Mouse (Mus musculus) granulocyte monocyte progenitor cell, adult 5-6 weeks (primary cell): ENCODE data around the gene AI597479. TPM values are rescaled to one million over a fixed set of nuclear protein-coding genes. Genes with fewer than 3 reads are reported as not detected.

Source experiments
- ATAC-seq: replicated peaks from 2 replicates; pipeline ENCODE4 v1.8.0; 2016; ENCODE audit warnings: mild to moderate bottlenecking, moderate TSS enrichment, inconsistent platforms; ENCODE audit not compliant: poor library complexity, severe bottlenecking
- total RNA-seq, 2 experiments: library from RNA; stranded (forward) in 1 of 2; stranded (reverse) in 1 of 2; fragments of 200-712, 200-1000 nt in 1 of 2; fragments of >200 nt in 1 of 2; fragmentation: Nextera tagmentation in 1 of 2; gene quantifications; 2 replicates each; pipeline ENCODE4 v1.2.3; 2014 to 2017

AI597479 gene
- 9.7 and 12.7 TPM in 2 replicates for total RNA-seq (2014; fragmentation: Nextera tagmentation)
- 19.9 and 20.8 TPM in 2 replicates for total RNA-seq (2017)

DNA sequence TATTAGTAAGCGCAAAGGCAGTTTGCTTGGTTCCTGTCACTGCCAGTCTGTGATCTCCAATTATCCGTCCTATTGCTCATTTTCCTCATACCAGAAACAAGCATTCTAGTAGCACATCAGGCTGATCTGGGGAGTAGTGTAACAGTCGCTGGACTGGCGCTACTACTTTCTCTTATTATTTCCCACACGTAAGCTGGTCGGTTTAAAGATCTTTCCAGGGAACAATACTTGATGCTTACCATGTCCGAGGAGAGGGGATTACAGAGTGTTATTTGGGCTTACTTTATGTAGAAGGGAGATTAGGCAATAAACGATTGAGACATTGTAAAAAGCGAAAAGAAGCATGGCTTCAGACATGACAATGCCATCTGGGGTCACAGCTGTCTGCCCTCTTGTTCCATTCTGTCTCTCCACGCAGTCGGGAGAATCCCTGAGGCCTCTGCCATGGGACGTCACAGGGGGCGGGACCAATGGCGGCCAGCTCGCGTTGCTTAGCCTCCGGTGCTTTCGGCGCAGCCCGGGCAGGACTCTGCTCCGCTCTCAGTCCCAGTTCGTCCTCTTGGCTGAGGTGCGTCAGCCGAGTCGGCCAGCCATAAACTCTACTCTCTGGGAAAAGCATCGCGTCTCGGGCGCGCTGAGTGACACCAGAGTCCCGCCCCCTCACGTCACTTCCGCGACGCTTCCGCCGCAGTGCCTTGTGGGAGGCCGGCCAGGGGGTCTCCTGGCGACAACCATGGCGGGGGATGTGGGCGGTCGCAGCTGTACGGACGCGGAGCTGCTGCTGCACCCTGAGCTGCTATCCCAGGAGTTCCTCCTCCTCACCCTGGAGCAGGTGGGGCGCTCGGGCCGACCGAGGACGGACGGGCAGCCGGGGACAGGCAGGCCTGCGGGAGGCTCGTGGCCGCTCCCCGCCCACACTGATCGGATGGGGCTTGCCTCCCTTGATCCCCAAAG, at the start of gene AI597479, which contains the start of gene Tgfbrap1:
Gene AI597479 (plus strand): TSS at position 680 of the 954 bp plus-strand sequence.
Gene Tgfbrap1 (minus strand): TSS at position 607 of the 954 bp plus-strand sequence.
- ATAC-seq = peak; percentile 96

DNA sequence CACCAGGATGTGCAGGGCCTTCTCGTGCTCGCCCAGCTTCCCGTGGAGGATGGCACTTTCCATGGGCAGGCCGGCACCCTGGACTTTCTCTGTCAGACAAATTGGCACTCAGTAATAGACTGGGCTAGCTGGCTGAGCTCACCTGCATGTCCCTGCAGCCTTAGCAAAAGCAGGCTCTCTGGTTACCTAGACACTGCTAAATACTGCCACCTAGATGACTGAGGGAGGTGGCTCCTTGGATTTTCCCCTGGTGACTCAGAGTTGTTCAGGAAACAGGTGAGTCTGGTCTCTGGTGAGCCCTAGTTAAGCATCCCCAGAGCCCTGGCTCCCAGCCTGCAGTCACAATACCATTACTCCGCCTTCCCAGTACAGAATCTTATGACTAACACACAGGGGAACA, 46.6 kb upstream of the AI597479 start:
- ATAC-seq = no peak

DNA sequence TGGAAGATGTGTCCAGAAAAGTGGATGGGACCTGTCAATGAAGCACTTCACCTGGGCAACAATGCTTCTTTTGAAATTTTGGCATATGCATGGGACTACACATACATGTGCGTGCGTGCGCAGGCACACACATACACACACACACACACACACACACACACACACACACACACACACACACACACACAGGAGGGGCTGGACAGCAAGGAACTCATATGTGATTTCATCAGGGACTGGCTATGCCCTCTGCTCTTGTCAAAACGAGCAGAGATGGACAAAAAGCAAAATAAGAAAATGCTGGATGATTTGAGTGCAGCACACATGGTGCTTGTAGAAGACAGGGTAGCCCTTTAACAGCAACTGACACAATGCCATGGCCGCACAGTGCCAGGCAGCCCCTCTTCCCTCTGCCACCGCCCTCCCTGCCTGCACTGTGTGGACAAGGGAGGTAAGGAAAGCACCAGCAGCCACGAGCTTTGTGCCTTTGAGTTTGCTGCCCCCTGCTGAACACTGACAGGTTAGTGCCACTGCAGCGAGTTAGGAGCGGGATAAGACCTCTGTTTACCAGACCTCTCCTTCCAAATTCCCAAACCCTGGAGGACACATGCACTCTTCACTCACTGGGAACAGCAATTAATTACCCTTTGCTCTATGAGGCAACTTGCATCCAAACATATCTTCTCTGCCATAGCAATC, 32.7 kb upstream of the AI597479 start:
- peak; percentile 66 for ATAC-seq

DNA sequence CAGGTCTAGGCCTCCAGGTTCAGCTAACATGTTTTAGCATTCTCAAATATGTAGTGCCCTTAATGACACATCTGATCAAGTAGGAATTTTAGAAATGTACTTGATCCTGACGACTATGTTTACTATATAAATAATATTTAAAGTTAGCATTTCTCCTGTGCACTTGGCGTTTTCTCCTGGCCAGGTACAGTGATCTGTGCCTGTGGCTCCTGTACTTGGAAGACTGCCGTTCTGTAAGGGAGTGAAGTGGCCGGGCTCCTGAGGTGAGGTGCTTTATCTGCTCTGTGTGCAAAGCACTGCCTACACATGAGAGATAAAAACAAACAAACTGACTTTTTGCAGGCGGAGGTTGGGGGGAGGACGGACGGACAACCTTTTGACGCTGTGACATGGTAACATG, 31.9 kb upstream of the AI597479 start:
- no peak for ATAC-seq

DNA sequence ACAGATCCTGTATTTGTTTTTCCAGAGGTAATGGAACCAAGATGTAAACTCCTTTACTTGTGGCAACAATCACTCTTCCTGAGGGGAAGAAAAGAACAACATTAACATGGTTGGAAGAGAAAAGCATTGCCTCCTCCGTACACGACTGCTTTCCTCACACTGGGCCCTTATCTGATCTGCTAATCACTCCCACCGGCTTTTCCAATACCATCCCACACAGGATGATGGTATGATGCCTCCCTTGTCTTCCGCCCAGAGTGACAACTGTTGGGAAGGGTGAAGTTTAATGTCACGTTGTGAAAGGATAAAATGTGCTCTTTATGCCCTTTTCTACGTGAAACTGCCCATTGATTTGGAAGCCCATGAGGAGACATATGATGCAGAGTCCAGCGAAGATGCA, 31.0 kb upstream of the AI597479 start:
- ATAC-seq = no peak

DNA sequence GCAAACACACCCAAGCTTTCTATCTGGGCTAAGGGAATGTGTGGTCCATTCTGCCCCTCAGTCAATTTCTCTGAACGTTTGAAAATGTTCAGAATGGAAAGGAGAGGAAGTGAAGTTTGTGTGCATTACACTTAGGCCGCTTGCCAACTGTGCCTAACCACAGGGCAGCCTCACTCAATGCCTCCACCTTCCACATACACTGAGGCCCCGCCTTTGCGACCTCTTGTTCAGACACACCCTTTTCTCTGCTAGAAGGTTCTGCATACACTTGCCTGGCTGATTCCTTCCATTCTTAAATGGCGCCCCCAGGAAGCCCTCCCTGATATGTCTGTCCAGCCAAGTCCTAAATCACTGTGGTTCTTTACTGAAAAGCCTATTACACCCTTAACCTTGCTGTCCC, 27.8 kb upstream of the AI597479 start:
- peak; percentile 92 for ATAC-seq

DNA sequence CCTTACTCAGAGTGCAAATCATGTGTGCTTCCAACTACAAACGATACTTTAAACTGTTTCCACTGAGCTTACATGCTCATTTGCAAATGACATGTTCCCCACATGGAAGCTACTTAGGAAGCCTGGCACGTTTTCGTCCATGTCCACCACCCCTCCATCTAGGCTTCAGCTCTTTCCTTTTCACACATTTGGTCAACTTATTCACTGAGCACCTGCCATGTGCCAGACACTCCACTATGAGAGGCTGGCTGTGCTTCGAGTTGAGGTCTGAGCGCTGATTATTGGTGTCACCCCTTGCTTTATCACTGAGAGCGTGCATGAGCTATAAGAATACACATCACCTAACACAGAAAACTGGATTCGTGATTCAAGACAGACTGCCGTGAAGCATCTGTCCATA, 26.5 kb upstream of the AI597479 start:
- ATAC-seq = no peak

DNA sequence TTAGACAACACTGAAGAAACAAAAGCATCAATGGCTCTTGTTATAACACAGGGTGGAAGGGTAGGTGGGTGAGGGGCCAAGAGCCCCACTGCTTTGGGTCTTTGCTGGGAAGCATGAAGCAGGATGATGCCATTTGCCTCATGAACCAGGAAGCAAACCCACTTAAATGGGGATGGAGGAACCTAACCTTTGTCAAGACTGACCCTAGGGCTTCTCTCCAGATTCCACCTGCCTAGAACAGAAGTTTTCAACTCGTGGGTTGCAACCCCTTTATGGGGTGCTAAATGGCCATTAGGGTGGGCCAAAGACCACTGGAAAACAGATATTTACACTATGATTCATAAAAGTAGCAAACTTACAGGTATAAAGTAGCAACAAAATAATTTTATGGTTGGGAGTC, 25.9 kb upstream of the AI597479 start:
- ATAC-seq = no peak

DNA sequence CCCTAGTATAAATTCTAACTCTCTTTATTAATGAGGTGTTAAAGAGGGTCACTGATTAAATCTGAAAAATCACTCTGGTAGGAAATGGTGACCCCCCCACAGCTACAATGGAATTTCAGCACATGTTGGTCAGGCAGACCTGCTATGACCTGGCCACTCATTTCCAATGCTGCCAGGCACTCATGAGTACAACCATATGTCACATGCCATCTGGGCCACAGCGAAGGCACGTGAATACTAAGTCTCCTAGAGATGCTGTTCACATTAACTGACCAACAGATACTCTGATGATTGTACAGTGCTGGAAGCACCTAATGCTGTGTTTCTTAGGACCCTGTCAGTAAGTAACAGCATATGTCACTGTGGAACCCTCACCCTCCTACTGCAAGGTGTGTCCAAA, 23.7 kb upstream of the AI597479 start:
- ATAC-seq = no peak

DNA sequence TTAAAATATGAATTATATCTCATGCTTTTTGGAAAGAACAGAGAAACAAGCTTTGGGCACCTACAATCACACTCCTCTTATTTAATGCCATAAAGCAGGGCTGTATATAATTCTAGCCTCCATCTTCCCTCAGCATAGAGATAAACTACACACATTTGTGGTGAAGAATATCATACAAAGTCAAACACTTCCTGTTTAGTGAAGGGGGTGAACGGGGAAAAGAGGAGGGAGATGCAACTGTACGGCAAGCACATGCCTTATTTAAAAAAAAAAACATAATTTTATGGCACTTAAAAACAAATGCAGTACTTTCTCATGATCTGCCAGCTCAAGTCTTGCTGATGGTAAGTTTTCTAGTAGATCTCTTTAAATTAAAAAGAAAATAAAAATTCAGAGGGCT, 20.4 kb upstream of the AI597479 start:
- no peak for ATAC-seq

DNA sequence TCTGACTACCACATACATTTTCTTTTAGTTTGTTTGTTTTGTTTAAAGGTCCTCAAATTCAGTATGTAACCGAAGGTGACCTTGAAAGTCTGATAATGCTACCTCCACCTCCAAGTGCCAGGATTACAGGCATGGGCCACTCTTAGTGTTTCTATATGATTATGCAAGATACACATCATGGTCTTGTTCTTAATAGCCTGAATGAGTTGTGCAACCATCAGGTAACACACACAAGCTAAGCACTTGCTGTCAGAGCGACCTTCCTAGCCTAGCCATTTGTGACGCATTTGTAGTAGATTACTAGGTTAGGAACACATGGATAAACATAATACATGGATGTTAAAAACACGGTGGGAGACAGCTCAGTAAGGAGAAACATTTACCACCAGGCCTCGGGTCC, 15.6 kb upstream of the AI597479 start:
- ATAC-seq = no peak

DNA sequence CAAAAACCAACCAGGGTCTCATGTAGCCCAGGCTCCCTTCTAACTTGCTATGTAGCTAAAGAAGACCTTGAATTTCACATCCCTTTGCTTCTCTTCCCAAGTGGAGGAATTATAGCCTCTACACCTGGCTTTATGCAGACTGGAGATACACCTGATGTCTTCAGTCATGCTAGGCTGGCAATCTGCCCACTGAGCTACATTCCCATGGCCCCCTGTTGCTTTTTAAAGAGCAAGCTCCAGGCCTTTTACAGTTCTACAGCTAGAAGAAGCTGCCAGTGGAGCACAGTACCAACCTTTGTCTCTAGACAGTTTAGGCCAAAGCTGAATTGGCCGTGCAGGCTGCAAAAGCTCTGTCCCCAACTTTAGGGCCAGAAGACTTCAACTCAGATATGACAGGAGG, 8.1 kb upstream of the AI597479 start:
- ATAC-seq = no peak

DNA sequence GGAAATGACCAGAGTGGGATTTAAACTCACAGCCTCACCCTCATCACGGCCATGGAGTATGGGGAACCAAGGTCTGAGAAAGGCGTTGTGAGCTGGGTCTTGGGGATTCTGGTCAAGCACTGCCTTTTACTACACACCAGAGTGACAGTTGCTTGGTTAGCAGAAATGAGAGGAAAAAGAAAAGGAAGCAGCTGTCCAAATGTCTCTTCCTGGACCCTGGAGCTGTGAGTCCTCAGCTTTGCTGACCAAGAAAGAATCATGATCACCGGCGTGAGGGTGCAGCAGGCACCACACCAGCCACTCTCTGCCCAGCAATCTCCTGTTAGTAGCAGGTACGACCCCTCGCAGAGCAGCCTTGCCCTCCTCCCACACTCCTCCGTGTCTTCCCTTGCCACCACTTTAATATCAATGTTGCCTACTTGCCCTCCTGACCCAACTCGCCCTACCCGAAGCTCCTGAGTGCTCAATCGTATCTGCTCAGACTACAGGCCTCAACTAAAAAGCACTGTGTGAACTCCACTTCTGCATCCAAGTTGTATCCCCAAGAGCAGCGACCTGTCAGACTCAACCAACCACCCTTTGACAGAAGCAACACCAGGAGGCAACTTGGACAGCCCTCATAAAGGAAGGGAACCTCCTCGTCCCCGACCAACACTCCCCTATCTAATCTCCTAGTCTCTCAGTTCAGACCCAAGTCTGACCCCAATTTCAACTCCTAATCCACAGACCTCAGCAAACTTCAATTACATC, 7.0 kb upstream of the AI597479 start:
- ATAC-seq = peak; percentile 39

DNA sequence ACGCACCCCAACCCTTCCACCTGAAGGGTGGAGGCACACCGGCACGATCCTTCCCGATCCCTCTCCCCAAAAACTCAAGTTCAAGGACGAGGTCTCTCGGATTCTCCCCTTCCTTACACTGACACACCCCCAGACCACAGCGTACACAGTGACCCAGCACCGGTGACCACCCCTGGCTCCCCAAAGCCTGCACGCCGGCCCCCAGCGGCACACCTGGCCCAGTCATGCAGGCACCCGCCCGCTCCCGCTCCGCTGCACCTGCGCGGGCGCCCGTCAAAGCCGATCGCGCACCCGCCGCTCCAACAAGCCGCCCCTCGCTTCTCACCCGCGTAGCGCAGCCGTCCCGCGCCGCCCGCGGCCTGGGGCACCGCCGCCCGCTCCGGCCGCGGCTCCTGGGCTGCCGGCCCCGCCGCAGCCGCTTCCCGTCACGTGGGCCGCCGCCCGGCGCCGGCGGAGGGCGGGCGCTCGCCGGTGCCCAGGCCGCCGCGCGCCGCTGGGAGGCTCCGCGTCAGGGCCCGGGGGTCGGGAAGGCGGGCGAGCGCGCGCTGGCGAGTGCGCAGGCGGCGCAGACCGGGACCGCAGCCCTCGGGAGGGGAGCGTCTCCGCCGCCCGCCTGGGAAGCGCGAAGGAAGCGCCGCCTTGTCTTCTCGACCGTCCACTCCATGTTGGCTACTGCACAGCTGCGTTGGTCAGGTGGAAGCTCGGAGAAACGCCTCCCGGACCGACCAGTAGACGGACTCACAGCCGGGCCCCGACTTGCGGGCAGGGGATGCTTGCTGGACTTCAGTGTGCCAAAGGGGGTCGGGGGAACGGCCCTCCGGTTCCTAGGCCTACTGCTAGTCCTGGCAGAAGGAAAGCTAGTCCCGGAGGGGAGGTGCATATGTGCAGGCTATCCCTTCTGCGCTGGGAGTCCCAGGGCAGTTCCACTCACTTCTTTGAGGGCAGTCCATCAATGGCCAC, 6.2 kb upstream of the AI597479 start:
- peak; percentile 80 for ATAC-seq

DNA sequence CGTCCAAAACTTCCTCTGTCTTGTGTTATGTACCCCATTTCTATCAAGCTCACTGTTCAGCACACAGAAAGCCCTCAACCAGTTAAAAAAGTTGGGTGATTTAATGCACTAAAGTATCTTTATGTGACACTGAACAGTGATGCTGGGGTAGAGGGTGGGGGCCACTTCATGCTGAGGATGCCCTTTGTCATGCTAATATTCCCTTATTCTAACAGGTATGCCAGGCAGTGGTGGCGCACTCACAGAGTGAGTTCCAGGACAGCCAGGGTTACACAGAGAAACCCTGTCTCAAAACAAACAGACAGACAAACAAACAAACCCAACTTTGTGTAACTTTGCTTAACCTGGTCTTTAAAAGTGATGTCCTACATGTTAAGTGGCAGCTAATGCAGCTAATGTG, 4.3 kb upstream of the AI597479 start:
- no peak for ATAC-seq

DNA sequence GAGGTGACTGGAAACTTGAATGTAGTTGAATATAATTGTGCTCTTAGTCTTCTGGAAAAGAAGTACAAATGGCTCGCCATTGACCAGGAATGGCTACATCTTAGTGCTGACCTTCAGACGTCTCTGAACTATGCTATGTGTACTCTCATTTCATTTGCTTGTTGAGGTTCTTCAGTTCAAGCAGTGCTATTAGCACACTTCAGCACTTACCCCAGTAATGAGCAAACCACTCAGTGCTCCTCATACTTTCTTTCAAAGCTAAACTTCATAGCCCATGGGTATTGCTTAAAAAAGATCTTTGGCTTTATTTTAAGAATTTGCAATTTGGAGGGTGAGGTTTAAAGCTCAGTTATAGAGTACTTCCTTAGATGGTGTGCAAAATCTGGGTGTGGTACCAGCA, 10.2 kb downstream of the AI597479 start:
- ATAC-seq = no peak

DNA sequence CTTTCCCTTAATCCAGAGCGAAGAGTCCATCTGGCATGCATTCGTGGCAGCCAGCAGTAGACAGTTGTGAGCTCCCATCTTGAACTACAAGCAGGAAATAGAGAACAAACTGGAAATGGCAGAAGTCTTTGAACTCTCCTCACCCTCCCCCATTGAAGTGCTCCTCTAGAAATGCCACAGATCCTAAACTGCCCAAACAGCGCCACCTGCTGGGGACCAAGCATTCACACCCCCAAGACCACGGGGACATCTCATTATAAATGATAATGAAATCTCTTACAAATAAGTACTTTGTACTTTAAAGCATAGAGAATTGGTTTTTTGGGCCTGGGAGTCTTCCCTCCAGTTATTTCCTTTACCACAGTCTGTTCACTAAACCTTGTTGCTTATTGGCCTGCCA, 12.0 kb downstream of the AI597479 start:
- ATAC-seq = peak; percentile 88

DNA sequence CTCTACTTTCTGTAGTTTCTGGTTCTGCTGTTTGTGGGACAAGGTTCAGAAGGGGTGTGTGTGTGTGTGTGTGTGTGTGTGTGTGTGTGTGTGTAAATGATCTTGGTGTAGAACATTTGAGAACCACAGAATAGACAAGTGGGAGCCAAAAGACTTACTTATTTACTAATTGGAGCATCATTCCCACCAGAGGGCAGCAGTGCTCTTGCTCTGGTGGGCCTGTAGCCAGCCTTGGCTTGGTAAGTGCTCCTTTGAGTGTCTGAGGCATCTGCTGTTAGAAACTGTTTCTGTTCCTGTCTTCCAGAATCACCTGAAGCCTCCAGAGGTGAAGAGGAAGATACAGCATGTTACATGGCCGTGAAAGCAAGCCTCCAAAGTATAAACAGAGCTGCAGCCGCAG, 14.4 kb downstream of the AI597479 start:
- ATAC-seq = peak; percentile 53; the same call in 1 of the 2 replicates

DNA sequence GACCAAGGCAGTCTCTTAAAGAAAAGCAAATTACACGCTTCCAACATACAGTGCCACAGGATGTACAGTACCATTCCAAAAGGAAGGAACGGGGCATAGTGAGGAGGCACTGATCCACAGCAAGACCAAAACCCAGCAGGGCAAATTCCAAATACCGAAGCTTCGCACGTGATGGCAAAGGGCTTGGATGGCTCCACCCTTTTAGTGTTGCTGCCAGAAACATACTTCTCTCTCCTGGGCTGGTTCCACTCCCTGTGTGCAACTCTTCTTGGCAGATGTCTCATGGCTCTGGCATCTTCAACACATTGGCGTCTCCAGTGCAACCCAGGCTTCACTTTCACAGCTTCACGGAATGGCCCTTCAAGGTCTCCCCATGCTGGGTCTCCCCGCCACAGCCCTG, 18.9 kb downstream of the AI597479 start:
- no peak for ATAC-seq

DNA sequence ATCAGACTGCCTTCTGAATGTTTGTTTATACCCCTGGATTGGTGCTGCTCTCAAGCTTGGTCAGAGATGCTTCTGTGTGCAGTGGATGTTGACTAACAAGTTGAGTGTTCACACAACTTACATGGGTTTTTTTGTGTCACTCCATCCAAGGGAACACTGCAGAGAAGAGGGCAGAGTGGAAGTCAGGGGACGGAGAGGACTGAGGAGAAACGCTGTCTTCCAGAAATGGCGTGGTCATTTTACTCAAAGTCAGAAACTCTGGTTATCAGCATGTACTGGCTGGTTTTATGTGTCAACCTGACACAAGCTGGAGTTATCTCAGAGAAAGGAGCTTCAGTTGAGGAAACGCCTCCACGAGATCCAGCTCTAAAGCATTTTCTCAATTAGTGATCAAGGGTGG, 22.4 kb downstream of the AI597479 start:
- no peak for ATAC-seq
